Mouse (Mus musculus) small intestine, adult 2 months (tissue): ENCODE data around the gene Prkch. TPM values are rescaled to one million over a fixed set of nuclear protein-coding genes. Genes with fewer than 3 reads are reported as not detected.
"Not testable (repeated sequence)": the region's sequence is repeated elsewhere in the genome, so short reads cannot be mapped to it uniquely, and the experiment has no call there.

Experiments
- H3K27ac ChIP-seq: fragments of 200-500 bp; 2 replicates; pipeline ENCODE4 v1.5.1; 2012; ENCODE audit warnings: low read depth, low read length, control low read depth, inconsistent platforms; ENCODE audit not compliant: insufficient read depth
- H3K27me3 ChIP-seq: fragments of 200-500 bp; 2 replicates; pipeline ENCODE4 v1.6.1; 2012; ENCODE audit warnings: mild to moderate bottlenecking, moderate library complexity, low read length, inconsistent platforms; ENCODE audit not compliant: control insufficient read depth, insufficient read depth
- H3K36me3 ChIP-seq: fragments of 200-500 bp; 2 replicates; pipeline ENCODE4 v1.6.1; 2012; ENCODE audit warnings: mild to moderate bottlenecking, low read length, control low read depth, inconsistent platforms; ENCODE audit not compliant: control insufficient read depth, insufficient read depth
- H3K4me1 ChIP-seq: fragments of 200-500 bp; 2 replicates; pipeline ENCODE4 v1.6.1; 2012; ENCODE audit warnings: low read length, inconsistent platforms, mixed read lengths; ENCODE audit not compliant: control insufficient read depth, insufficient read depth, insufficient read length
- H3K4me3 ChIP-seq: fragments of 200-500 bp; 2 replicates; pipeline ENCODE4 v1.5.1; 2012; ENCODE audit warnings: low read depth, mild to moderate bottlenecking, control low read depth, inconsistent platforms, low read length, moderate library complexity
- CTCF ChIP-seq: fragments of 200-500 bp; IDR thresholded peaks from 2 replicates; pipeline ENCODE4 v1.5.1; 2012; ENCODE audit warnings: low read depth, mild to moderate bottlenecking, control low read depth, inconsistent platforms, low read length, moderate library complexity, mixed read lengths; ENCODE audit not compliant: insufficient replicate concordance, insufficient read length; ENCODE audit errors: extremely low read depth
- POLR2A ChIP-seq: fragments of 200-500 bp; IDR thresholded peaks from 2 replicates; pipeline ENCODE4 v1.6.1; 2012; ENCODE audit warnings: low read depth, mild to moderate bottlenecking, control low read depth, inconsistent platforms, low read length, moderate library complexity
- WGBS: fragments of 180-500 bp; shearing (Covaris S2); methylation state at CpG from one replicate; pipeline ENCODE4 v1.1.7; 2018; 5-methylcytosine and 5-hydroxymethylcytosine counted together
- polyA plus RNA-seq: library from polyadenylated mRNA; depleted of rRNA; stranded (reverse); fragments of >200 nt; gene quantifications from 2 replicates; pipeline ENCODE4 v1.2.3, GENCODE M21; 2012

Gene Prkch
- polyA plus RNA-seq, 1 experiment, result 3.2 TPM

DNA sequence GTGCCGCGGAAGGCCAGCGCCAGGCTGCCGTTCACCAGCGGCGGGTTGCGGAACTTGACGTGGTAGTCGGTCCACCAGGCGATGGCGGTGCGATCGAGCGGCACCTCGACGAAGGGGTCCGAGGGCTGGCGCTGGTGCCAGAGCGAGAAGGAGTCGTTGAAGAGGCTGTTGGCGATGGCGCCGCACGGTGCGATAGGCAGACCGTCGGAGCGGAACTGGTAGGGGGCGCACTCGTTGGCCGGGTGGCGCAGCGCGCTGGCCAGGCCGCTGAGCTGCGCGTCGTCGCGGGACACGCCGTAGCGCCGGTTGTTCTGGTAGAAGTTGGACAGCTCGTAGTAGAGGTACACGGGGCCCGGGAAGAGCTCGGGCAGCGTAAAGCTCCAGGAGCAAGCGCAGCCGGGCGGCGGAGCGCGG lies 38.9 kb upstream of the Prkch start:
- peak overlapping the region; percentile 94 for H3K27ac ChIP-seq
- 0 out of 2 replicates have a peak, but pooled peaks cover 4% of the 10 kb centered on the region for H3K27me3 ChIP-seq
- 1% methylated on average over 55 of the region's 55 CpGs for WGBS
- TF ChIP-seq CTCF, result 0 out of 2 replicates have a peak, but pooled peaks have one; percentile 18
- TF ChIP-seq POLR2A, result no peak
- H3K4me1 ChIP-seq, result peaks cover 15% of the 10 kb centered on the region
- peak overlapping the region; percentile 90 for H3K4me3 ChIP-seq
- no peaks in the 10 kb centered on the region for H3K36me3 ChIP-seq

DNA sequence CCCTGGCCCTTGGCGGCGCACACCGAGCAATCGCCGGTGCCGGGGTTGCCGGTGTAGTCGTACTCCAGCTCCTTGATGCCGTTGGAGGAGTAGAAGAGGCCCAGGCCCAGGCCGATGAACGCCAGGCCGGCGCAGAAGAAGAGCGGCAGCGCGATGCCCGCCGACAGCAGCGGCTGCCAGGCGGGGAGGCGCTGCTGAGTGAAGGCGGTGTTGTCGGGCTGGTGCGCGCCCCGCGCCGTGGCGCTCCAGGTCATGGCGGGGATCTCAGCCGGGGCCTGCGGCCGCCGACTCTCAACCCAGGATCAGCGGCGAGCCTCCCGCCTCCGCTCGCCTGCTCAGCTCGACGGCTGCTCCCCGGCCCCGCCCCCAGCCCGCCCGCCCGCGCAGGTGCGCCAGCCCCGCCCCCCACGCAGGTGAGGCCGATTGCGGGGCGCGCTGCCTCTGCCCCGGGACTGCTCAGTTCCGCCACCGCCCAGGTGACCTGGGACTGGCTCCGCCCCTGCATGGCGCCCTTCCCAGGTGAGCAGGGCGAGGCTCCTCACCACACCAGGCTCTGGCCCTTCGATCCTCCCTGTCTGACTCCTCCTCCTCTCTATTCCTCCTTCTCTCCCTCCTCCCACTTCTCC lies 38.4 kb upstream of the Prkch start, which contains the start of gene Tmem30b:
Gene Tmem30b, minus strand, starts transcription at position 307 of the 626 bp plus-strand sequence.
- Histone ChIP-seq H3K4me1 (peaks cover 15% of the 10 kb centered on the region), H3K27ac (peak within 1 kb of the TSS; percentile 94)
- TF ChIP-seq CTCF (no peak), POLR2A (peak; percentile 58; the same call in 1 of the 2 replicates)

DNA sequence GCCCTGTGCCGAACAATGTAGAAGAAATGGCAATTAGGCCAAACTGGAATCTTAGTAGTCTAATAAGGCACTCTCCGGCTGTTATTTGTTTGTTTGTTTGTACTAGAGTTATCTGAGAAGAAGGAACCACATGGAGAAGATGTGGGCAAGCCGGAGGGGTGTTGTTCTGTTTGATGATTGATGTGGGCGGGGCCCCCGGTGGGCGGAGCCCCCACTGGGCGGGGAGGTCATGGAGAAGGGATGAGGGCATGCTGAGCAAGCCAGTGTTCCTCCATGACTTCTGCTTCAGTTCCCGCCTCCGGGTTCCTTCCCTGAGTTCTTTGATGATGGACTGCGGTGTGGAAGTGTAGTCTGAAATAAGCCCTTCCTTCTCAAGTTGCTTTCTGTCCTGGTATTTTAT lies 37.0 kb upstream of the Prkch start:
- Histone ChIP-seq H3K4me1 (peaks cover 15% of the 10 kb centered on the region), H3K4me3 (no peak overlapping the region), H3K27me3 (0 out of 2 replicates have a peak, but pooled peaks cover 4% of the 10 kb centered on the region), H3K36me3 (no peaks in the 10 kb centered on the region), H3K27ac (peak overlapping the region; percentile 89)
- 12% methylated on average over 10 of the region's 10 CpGs for WGBS
- TF ChIP-seq POLR2A (no peak), CTCF (no peak)

More for the DNA sequence above, 38.4 kb upstream of the Prkch start, which contains the start of gene Tmem30b:
- 2% methylated on average over 60 of the region's 61 CpGs for WGBS
- 0 out of 2 replicates have a peak, but pooled peaks cover 4% of the 10 kb centered on the region for H3K27me3 ChIP-seq
- peak within 1 kb of the TSS; percentile 90 for H3K4me3 ChIP-seq
- no peaks in the 10 kb centered on the region for H3K36me3 ChIP-seq

GRCm38 (mm10) chr12:73548259-73548658 lies 36.3 kb upstream of the Prkch start:
- Histone ChIP-seq H3K4me3 (peak overlapping the region; percentile 46), H3K36me3 (no peaks in the 10 kb centered on the region), H3K27ac (peak overlapping the region; percentile 89), H3K4me1 (peaks cover 15% of the 10 kb centered on the region), H3K27me3 (0 out of 2 replicates have a peak, but pooled peaks cover 4% of the 10 kb centered on the region)
- TF ChIP-seq POLR2A (peak; percentile 40; the same call in 1 of the 2 replicates), CTCF (no peak)
- 26% methylated on average over 8 of the region's 8 CpGs for WGBS

GRCm38 (mm10) chr12:73554155-73554554 lies 30.4 kb upstream of the Prkch start:
- peaks cover 5% of the 10 kb centered on the region; the same call in 1 of the 2 replicates for H3K4me1 ChIP-seq
- no peaks in the 10 kb centered on the region for H3K36me3 ChIP-seq
- no peak overlapping the region for H3K27ac ChIP-seq
- no peak overlapping the region for H3K4me3 ChIP-seq
- WGBS, result 3% methylated on average over 5 of the region's 5 CpGs
- TF ChIP-seq POLR2A, result no peak
- TF ChIP-seq CTCF, result peak; percentile 52; the same call in 1 of the 2 replicates
- H3K27me3 ChIP-seq, result no peaks in the 10 kb centered on the region

DNA sequence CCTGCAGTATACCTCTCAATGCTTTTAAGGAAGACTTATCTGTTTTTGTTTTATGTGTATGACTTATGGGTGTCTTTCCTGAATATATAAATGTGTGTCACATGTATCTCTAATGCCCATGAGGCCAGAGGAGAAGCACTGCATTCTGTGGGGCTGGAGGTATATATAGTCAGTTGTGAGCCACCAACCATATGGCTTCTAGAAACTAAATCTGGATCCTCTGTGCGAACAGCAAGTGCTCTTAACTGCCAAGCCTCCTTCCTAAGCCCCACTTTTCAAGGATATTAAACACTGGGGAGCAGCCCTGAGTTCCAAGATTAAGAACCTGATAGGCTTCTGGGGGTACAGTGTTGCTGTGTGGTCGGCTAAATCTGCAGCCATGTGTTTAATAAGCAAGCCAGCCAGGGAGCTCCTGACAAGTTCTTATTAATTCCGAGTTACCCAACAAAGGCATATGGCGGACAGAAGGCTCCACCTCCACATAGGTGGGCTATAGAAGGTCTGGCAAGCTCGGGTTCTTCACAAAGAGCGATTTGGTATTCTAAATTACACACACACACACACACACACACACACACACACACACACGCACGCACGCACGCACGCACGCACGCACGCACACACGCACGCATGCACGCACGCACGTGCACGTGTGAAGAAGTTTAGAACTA lies 25.9 kb upstream of the Prkch start:
- TF ChIP-seq POLR2A (no peak), CTCF (no peak)
- 91% methylated on average over 20 of the region's 20 CpGs for WGBS
- Histone ChIP-seq H3K4me3 (no peak overlapping the region), H3K27me3 (no peaks in the 10 kb centered on the region), H3K27ac (no peak overlapping the region), H3K4me1 (no peaks in the 10 kb centered on the region), H3K36me3 (no peaks in the 10 kb centered on the region)

GRCm38 (mm10) chr12:73560091-73560490 lies 24.5 kb upstream of the Prkch start:
- Histone ChIP-seq H3K36me3 (no peaks in the 10 kb centered on the region), H3K4me3 (no peak overlapping the region), H3K4me1 (no peaks in the 10 kb centered on the region), H3K27ac (no peak overlapping the region), H3K27me3 (no peaks in the 10 kb centered on the region)
- 54% methylated on average over 7 of the region's 7 CpGs for WGBS
- TF ChIP-seq CTCF (peak; percentile 60; the same call in 1 of the 2 replicates), POLR2A (no peak)

DNA sequence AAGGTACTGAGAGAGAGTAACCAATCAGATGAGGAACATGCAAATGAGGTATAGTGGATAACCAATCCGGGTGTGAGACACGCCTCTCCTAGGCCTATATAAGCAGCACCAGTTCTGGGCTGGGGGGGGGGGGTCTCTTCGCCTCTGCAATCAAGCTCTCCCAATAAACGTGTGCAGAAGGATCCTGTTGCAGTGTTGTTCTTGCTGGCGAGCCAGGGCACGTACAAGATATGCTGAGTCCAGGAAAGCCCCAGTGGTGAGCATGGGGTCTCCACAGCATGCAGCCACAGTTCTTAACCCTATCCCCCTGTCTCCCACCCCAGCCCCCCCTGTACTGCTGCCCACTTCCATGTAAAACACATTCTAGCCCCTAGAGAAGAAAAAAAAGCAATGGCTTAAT lies 21.5 kb upstream of the Prkch start:
- H3K4me3 ChIP-seq, H3K4me1 ChIP-seq, H3K27me3 ChIP-seq, H3K27ac ChIP-seq, H3K36me3 ChIP-seq: not testable (repeated sequence)
- 75% methylated on average over 6 of the region's 6 CpGs for WGBS
